ENCODE assay signal across 10 mouse cellular contexts in the genomic region with DNA sequence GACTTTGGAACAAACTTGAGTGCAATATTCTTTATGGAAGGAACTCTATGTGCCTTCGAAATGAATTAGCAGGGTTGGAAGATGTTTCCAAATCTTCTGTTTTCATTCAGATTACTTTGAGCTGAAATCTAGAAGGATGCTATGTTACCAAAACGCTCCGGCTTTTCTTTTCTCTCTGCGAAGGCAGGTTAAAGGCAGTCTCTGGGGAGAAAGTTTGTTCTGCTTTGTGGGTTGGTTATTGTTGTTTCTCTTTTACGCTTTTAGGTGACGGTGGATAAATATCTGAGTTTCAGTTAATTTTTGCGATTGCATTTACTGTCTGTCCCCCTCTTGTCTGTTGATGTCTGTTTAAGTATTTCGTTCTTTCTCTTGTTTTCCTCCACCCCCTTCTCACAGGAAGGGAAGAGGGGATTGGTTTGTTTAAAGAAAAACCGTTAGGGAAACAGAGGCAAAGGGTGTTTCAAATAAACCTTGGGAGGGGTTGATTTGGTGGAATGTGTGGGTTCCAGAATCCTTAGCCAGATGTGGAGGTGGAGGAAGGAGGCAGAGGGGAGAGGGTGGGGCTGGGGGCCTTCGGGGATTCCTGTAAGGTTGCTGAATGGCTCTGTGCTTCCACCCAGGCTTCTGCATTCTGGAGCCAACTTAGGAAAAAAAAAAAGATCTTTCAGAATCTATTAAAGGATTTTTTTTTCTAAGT. TPM values are rescaled to one million over a fixed set of nuclear protein-coding genes. Genes with fewer than 3 reads are reported as not detected.
A peak's percentile ranks its signal among the peaks of the same experiment; 100 is the strongest.
DNase-seq lines count a peak whose midpoint lies in the region; ATAC-seq and TF ChIP-seq lines count a peak whose summit lies in the region.
"Had no signal": no experiment of that assay in that cellular context is flagged by ENCODE, and none has a peak within 500 bp of the region (broad histone marks: within the 10 kb centered on the region; RNA-seq: fewer than 3 reads in every experiment).

No protein-coding gene starts in this region.

- no peaks in the 10 kb centered on the region for H3K36me3 ChIP-seq in megakaryocyte, embryonic 14.5 days (replicated peaks; ENCODE audit: low read length)
- no peaks in the 10 kb centered on the region for H3K36me3 ChIP-seq in hindbrain, embryonic 14.5 days (replicated peaks; ENCODE audit: control insufficient read depth, insufficient read depth)
- H3K36me3 ChIP-seq in small intestine, adult 2 months (ENCODE audit: control insufficient read depth, insufficient read depth, low read length): peaks cover 6% of the 10 kb centered on the region; the same call in 1 of the 2 replicates

- TF ChIP-seq CTCF in small intestine, adult 2 months (IDR thresholded peaks at IDR 0.05; ENCODE audit: extremely low read depth, insufficient read length, insufficient replicate concordance, low read depth, low read length): no peak

- H3K27ac ChIP-seq in hindbrain, embryonic 14.5 days: peak overlapping the region; percentile 62; the same call in 1 of the 2 replicates
- peak overlapping the region; percentile 100 for H3K27ac ChIP-seq in small intestine, adult 2 months (ENCODE audit: insufficient read depth, low read depth, low read length)

- peaks cover 56% of the 10 kb centered on the region for H3K27me3 ChIP-seq in megakaryocyte, embryonic 14.5 days (replicated peaks)
- H3K27me3 ChIP-seq in hindbrain, embryonic 14.5 days (ENCODE audit: control insufficient read depth, insufficient read depth, low read length): no peaks in the 10 kb centered on the region
- no peaks in the 10 kb centered on the region for H3K27me3 ChIP-seq in small intestine, adult 2 months (ENCODE audit: control insufficient read depth, insufficient read depth, low read length)

- no peak overlapping the region; the same call in 1 of the 2 replicates for H3K9ac ChIP-seq in hindbrain, embryonic 14.5 days

- ATAC-seq in megakaryocyte, adult 5-6 weeks (ENCODE audit: poor library complexity, severe bottlenecking): no peak
- ATAC-seq in hindbrain, embryonic 14.5 days (ENCODE audit: low FRiP score): no peak

- intact Hi-C loops in left cerebral cortex, postnatal 10 days (cut with DNase I): no loop called here

- H3K4me2 ChIP-seq in hindbrain, embryonic 14.5 days (replicated peaks): peak overlapping the region; percentile 27

- H3K9me3 ChIP-seq in megakaryocyte, embryonic 14.5 days: no peaks in the 10 kb centered on the region
- no peaks in the 10 kb centered on the region for H3K9me3 ChIP-seq in hindbrain, embryonic 14.5 days (ENCODE audit: control insufficient read depth, low read length)

- WGBS in hindbrain, embryonic 14.5 days: 66% methylated on average over 10 of the region's 10 CpGs
- 17% methylated on average over 10 of the region's 10 CpGs for WGBS in small intestine, adult 2 months

- DNase-seq in heart, adult 11 months: peak; percentile 88
- no peak for DNase-seq in heart, adult 9 months (ENCODE audit: low spot score in 2 of 2)
- DNase-seq in hindbrain, embryonic 14.5 days (ENCODE audit: low spot score): no peak
- DNase-seq in left cerebral cortex, postnatal 10 days (ENCODE audit: extremely low spot score in 1 of 2, low spot score in 2 of 2): no peak
- DNase-seq in cerebellum, postnatal 4 days (ENCODE audit: low spot score in 2 of 2): no peak

- no peak for TF ChIP-seq POLR2A in small intestine, adult 2 months (IDR thresholded peaks at IDR 0.05; ENCODE audit: low read depth, low read length)

- peak overlapping the region; percentile 78 for H3K4me3 ChIP-seq in megakaryocyte, embryonic 14.5 days (replicated peaks)
- H3K4me3 ChIP-seq in hindbrain, embryonic 14.5 days (replicated peaks; ENCODE audit: low read length): peak overlapping the region; percentile 20
- H3K4me3 ChIP-seq in small intestine, adult 2 months (ENCODE audit: low read depth, low read length): peak overlapping the region; percentile 75

- H3K4me1 ChIP-seq in megakaryocyte, embryonic 14.5 days: peaks cover 19% of the 10 kb centered on the region
- peaks cover 8% of the 10 kb centered on the region; the same call in 1 of the 2 replicates for H3K4me1 ChIP-seq in hindbrain, embryonic 14.5 days (replicated peaks; ENCODE audit: control insufficient read depth, insufficient read depth, low read length)
- peaks cover 18% of the 10 kb centered on the region for H3K4me1 ChIP-seq in small intestine, adult 2 months (ENCODE audit: control insufficient read depth, insufficient read depth, insufficient read length, low read length)

RNA-seq across cellular contexts. Expression of gene Emp1, which starts 1.1 kb away (rescaled TPM):
- polyA plus RNA-seq in megakaryocyte, embryonic 14.5 days (2012; ENCODE audit: insufficient read depth, low replicate concordance): 0.97 TPM in 1 of 2 replicates, not detected in the other
- total RNA-seq in megakaryocyte, adult 5-6 weeks (2015): 0.80 and 0.83 TPM in 2 replicates
- 2.2 and 3.0 TPM in 2 replicates for total RNA-seq in megakaryocyte, adult 5-6 weeks (2017)
- polyA plus RNA-seq in hindbrain, embryonic 14.5 days (2014; fragmentation: Nextera tagmentation; extraction: Ambion mirVana): 4.9 and 5.3 TPM in 2 replicates
- polyA plus RNA-seq in small intestine, adult 2 months (2012; rRNA removed): 131 and 234 TPM in 2 replicates
- total RNA-seq in left cerebral cortex, postnatal 10 days (2021): 1 to 10 TPM; 3.0 to 4.4 TPM

RNA-seq across cellular contexts. Expression of gene Pbp2, which starts 53.3 kb away (rescaled TPM):
- polyA plus RNA-seq in megakaryocyte, embryonic 14.5 days (2012; ENCODE audit: insufficient read depth, low replicate concordance): not detected in 2 replicates
- not detected in 2 replicates for total RNA-seq in megakaryocyte, adult 5-6 weeks (2015)
- total RNA-seq in megakaryocyte, adult 5-6 weeks (2017): not detected in 2 replicates
- polyA plus RNA-seq in hindbrain, embryonic 14.5 days (2014; fragmentation: Nextera tagmentation; extraction: Ambion mirVana): 0.16 and 0.31 TPM in 2 replicates
- polyA plus RNA-seq in small intestine, adult 2 months (2012; rRNA removed): not detected in 2 replicates
- not detected for total RNA-seq in left cerebral cortex, postnatal 10 days (2021)
- total RNA-seq: left cerebral cortex, adult 18-20 months had no signal
- polyA plus RNA-seq: forebrain, embryonic 11.5 days had no signal

Comparison
In these comparisons a context has a peak if more than half of its experiments do, and no peak if none do; other contexts are left out.
1. H3K4me3 ChIP-seq: peak in every context shown above with its lines; median percentile 78 in megakaryocyte, embryonic 14.5 days; 75 in small intestine, adult 2 months; 20 in hindbrain, embryonic 14.5 days.
2. RNA of gene Emp1, which starts 1.1 kb away (polyA plus RNA-seq): 131 to 234 TPM in small intestine, adult 2 months; 4.9 to 5.3 TPM in hindbrain, embryonic 14.5 days and 0.97 TPM in megakaryocyte, embryonic 14.5 days; every median in the first group is over 10 times any median in the second.